Mouse (Mus musculus): ENCODE measurements around the gene Tmem150c. TPM values are rescaled to one million over a fixed set of nuclear protein-coding genes. Genes with fewer than 3 reads are reported as not detected.

Gene Tmem150c
- polyA plus RNA-seq (2015; fragmentation: Nextera tagmentation; extraction: Ambion mirVana): 1.1 and 1.4 TPM in 2 replicates

DNA sequence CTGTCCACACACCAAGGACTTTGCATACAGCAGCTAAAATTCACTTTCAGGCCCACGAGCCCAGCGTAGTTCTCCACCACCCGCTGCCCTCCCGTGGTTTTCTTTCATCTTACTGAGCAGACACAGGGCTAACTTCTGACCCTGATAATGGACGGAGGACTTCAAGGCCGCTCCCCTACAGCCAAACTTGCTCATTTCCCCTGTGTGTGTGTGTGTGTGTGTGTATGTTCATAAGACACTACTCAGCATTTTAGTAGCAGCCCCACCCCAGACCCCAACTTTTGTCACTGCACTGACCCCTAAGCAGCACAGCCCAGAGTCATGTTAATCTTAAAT, at the start of gene Tmem150c:
Tmem150c (minus strand) TSS at position 171 of the 336 bp plus-strand sequence.
- no peak within 1 kb of the TSS for H3K27ac ChIP-seq (ENCODE audit: low read depth)
- H3K4me3 ChIP-seq (ENCODE audit: low read depth, low read length): peak within 1 kb of the TSS; percentile 62
- H3K4me2 ChIP-seq (ENCODE audit: low read depth, low read length): peak within 1 kb of the TSS; percentile 92
- peaks cover 15% of the 10 kb centered on the region for H3K27me3 ChIP-seq (ENCODE audit: insufficient read depth, low read length)
- no peak for DNase-seq
- TF ChIP-seq CTCF (IDR thresholded peaks at IDR 0.05; ENCODE audit: low read depth) (no peak), EP300 (IDR thresholded peaks at IDR 0.05; ENCODE audit: low read depth) (no peak)
- WGBS (ENCODE audit: insufficient replicate concordance): 12% methylated on average over 6 of the region's 6 CpGs
- peaks cover 5% of the 10 kb centered on the region; the same call in 1 of the 2 replicates for H3K4me1 ChIP-seq (ENCODE audit: insufficient read depth)
- no peak for ATAC-seq
- H3K9ac ChIP-seq (replicated peaks): peak within 1 kb of the TSS; percentile 59
- no peaks in the 10 kb centered on the region for H3K36me3 ChIP-seq (replicated peaks; ENCODE audit: insufficient read depth, low read length)
- H3K9me3 ChIP-seq (ENCODE audit: low read length): no peaks in the 10 kb centered on the region

- H3K36me3 ChIP-seq (replicated peaks; ENCODE audit: insufficient read depth, low read length): no peaks in the 10 kb centered on the region
- TF ChIP-seq EP300 (IDR thresholded peaks at IDR 0.05; ENCODE audit: low read depth) (no peak), CTCF (IDR thresholded peaks at IDR 0.05; ENCODE audit: low read depth) (no peak)
- no peak overlapping the region for H3K4me3 ChIP-seq (ENCODE audit: low read depth, low read length)
- WGBS (ENCODE audit: insufficient replicate concordance): 68% methylated on average over 7 of the region's 7 CpGs
- no peaks in the 10 kb centered on the region for H3K9me3 ChIP-seq (ENCODE audit: low read length)
- ATAC-seq: no peak
- H3K27ac ChIP-seq (ENCODE audit: low read depth): no peak overlapping the region
- H3K27me3 ChIP-seq (ENCODE audit: insufficient read depth, low read length): no peaks in the 10 kb centered on the region
- no peaks in the 10 kb centered on the region for H3K4me1 ChIP-seq (ENCODE audit: insufficient read depth)
- no peak for DNase-seq
- H3K4me2 ChIP-seq (ENCODE audit: low read depth, low read length): no peak overlapping the region
- no peak overlapping the region for H3K9ac ChIP-seq (replicated peaks)
Measured at GRCm38 (mm10) chr5:100209093-100209492, 49.5 kb upstream of the Tmem150c start.

DNA sequence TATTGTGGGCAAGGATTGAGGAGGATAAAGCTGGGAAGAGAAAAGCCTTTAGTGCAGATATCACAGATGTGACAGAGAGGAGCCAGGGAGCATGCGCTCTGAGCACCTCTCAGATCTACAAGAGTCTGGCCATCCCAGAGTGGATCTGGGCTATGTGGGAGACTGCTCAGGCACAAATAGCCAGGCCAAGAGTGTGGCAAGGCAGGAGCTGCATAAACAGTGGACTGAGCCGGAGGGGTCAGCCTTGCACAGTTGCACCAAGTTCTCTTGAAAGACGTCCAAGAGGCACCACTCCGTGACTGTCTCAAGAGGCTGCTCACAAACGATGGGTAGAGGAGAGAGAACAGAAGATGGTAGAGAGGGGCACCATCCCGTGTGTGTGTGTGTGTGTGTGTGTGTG, 47.1 kb upstream of the Tmem150c start:
- Histone ChIP-seq H3K4me3 (ENCODE audit: low read depth, low read length) (no peak overlapping the region), H3K4me1 (ENCODE audit: insufficient read depth) (no peaks in the 10 kb centered on the region), H3K9me3 (ENCODE audit: low read length) (no peaks in the 10 kb centered on the region), H3K27ac (ENCODE audit: low read depth) (no peak overlapping the region), H3K4me2 (ENCODE audit: low read depth, low read length) (no peak overlapping the region), H3K27me3 (ENCODE audit: insufficient read depth, low read length) (no peaks in the 10 kb centered on the region), H3K36me3 (replicated peaks; ENCODE audit: insufficient read depth, low read length) (no peaks in the 10 kb centered on the region), H3K9ac (replicated peaks) (no peak overlapping the region)
- DNase-seq: no peak
- 67% methylated on average over 6 of the region's 6 CpGs for WGBS (ENCODE audit: insufficient replicate concordance)
- ATAC-seq: no peak
- no peak for TF ChIP-seq CTCF (IDR thresholded peaks at IDR 0.05; ENCODE audit: low read depth)
- TF ChIP-seq EP300 (IDR thresholded peaks at IDR 0.05; ENCODE audit: low read depth): no peak

DNA sequence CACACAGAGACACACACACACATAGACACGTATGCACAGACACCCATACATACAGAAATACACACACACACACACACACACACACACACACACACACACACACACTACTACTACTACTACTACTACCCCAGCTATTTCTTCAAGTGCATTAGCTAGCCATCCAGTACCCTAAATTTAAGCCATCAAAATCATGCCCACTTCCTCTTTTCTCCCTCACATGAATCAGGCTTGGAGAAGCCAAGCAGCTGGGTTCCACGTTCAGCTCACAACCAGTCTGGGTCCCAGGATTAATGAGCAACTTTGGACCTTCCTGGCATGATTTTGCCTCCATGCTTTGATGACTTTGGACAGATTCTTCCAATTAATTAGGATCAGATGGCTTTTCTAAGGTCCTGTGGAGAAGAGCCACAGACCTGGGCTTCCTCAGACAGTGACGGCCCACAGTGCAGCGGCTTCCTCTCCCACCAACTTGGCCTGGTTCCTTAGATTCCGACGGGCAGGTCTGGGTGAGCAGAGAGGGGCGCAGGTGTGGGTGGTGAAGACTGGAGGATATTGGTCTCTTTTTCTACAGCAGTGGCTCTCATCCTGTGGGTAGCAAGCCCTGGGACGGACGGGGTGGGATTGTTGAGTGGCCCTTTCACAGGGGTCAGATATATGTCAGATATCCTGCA, 46.0 kb upstream of the Tmem150c start:
- ATAC-seq (no peak), DNase-seq (no peak)
- no peaks in the 10 kb centered on the region for H3K36me3 ChIP-seq (replicated peaks; ENCODE audit: insufficient read depth, low read length)
- H3K4me2 ChIP-seq (ENCODE audit: low read depth, low read length): no peak overlapping the region
- H3K27me3 ChIP-seq (ENCODE audit: insufficient read depth, low read length): no peaks in the 10 kb centered on the region
- WGBS (ENCODE audit: insufficient replicate concordance): 63% methylated on average over 9 of the region's 9 CpGs
- no peak overlapping the region for H3K27ac ChIP-seq (ENCODE audit: low read depth)
- H3K9ac ChIP-seq (replicated peaks): no peak overlapping the region
- no peak for TF ChIP-seq CTCF (IDR thresholded peaks at IDR 0.05; ENCODE audit: low read depth)
- H3K4me3 ChIP-seq (ENCODE audit: low read depth, low read length): no peak overlapping the region
- H3K4me1 ChIP-seq (ENCODE audit: insufficient read depth): no peaks in the 10 kb centered on the region
- H3K9me3 ChIP-seq (ENCODE audit: low read length): no peaks in the 10 kb centered on the region

DNA sequence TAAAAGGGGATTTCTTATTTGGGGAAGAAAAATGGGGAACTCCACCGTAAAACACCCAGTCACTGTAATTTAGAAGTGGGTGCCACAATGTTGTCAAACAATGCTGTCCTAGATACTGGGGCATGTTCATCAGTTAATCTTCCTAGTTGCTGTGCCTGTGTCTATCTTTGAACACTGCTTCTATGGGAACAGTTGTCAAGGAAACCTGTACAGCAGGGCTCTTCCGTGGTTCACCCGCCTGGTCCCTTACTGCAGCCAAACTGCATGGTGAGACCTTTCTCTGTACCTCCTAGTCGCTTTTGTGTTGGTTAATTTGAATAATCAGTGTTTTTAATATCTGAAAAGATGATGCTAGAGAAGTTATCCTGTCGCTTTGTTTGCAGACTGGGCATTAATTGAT, 41.2 kb upstream of the Tmem150c start:
- H3K9me3 ChIP-seq (ENCODE audit: low read length): no peaks in the 10 kb centered on the region
- H3K4me2 ChIP-seq (ENCODE audit: low read depth, low read length): no peak overlapping the region
- no peak overlapping the region for H3K9ac ChIP-seq (replicated peaks)
- H3K4me3 ChIP-seq (ENCODE audit: low read depth, low read length): no peak overlapping the region
- peaks cover 12% of the 10 kb centered on the region for H3K4me1 ChIP-seq (ENCODE audit: insufficient read depth)
- no peaks in the 10 kb centered on the region for H3K27me3 ChIP-seq (ENCODE audit: insufficient read depth, low read length)
- no peak overlapping the region for H3K27ac ChIP-seq (ENCODE audit: low read depth)
- 51% methylated on average over 5 of the region's 5 CpGs for WGBS (ENCODE audit: insufficient replicate concordance)
- H3K36me3 ChIP-seq (replicated peaks; ENCODE audit: insufficient read depth, low read length): no peaks in the 10 kb centered on the region
- ATAC-seq (no peak), DNase-seq (no peak)
- no peak for TF ChIP-seq EP300 (IDR thresholded peaks at IDR 0.05; ENCODE audit: low read depth)
- no peak for TF ChIP-seq CTCF (IDR thresholded peaks at IDR 0.05; ENCODE audit: low read depth)

DNA sequence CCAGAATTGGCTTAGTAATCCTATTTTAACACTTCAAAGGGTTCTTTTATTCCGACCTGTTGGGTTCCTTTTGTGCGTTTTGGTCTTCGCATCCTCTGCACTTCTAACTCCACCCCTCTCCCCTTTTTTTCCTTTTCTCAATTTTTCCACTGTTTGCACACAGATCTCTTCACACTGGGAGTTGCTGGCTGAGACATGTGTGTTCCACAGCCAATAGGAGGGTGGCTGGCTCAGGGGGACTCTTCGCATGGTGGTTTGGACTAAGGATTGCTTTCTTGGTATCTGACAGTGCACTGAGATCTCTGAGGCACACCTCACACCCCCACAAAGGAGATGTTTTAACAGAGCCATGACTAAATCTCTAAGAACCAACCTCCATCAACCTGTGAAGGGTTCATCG, 40.7 kb upstream of the Tmem150c start:
- no peaks in the 10 kb centered on the region for H3K9me3 ChIP-seq (ENCODE audit: low read length)
- DNase-seq (no peak), ATAC-seq (no peak)
- no peaks in the 10 kb centered on the region for H3K27me3 ChIP-seq (ENCODE audit: insufficient read depth, low read length)
- no peak overlapping the region for H3K4me2 ChIP-seq (ENCODE audit: low read depth, low read length)
- TF ChIP-seq CTCF (IDR thresholded peaks at IDR 0.05; ENCODE audit: low read depth) (no peak), EP300 (IDR thresholded peaks at IDR 0.05; ENCODE audit: low read depth) (no peak)
- H3K4me1 ChIP-seq (ENCODE audit: insufficient read depth): peaks cover 12% of the 10 kb centered on the region
- H3K9ac ChIP-seq (replicated peaks): no peak overlapping the region
- no peaks in the 10 kb centered on the region for H3K36me3 ChIP-seq (replicated peaks; ENCODE audit: insufficient read depth, low read length)
- no peak overlapping the region for H3K4me3 ChIP-seq (ENCODE audit: low read depth, low read length)
- 0 out of 2 replicates have a peak overlapping the region, but pooled peaks have one; percentile 85 for H3K27ac ChIP-seq (ENCODE audit: low read depth)
- WGBS (ENCODE audit: insufficient replicate concordance): 77% methylated on average over 5 of the region's 5 CpGs

Data from liver, postnatal 0 days (tissue).